Mouse (Mus musculus) embryonic fibroblast, embryonic 13.5 days (primary cell): Measurements from ENCODE around the gene Thada. TPM values are rescaled to one million over a fixed set of nuclear protein-coding genes. Genes with fewer than 3 reads are reported as not detected.
A peak's percentile ranks its signal among the peaks of the same experiment; 100 is the strongest.

Source experiments
- H3K27ac ChIP-seq: 2 replicates; pipeline ENCODE4 v1.5.1; 2012; ENCODE audit warnings: low read length, control low read depth, inconsistent platforms; ENCODE audit not compliant: insufficient read depth
- H3K4me1 ChIP-seq: 2 replicates; pipeline ENCODE4 v1.6.1; 2011; ENCODE audit warnings: low read length; ENCODE audit not compliant: control insufficient read depth, insufficient read depth
- H3K4me3 ChIP-seq: 2 replicates; pipeline ENCODE4 v1.5.1; 2011; ENCODE audit warnings: mild to moderate bottlenecking, control low read depth, low read length; ENCODE audit not compliant: insufficient read depth
- CTCF ChIP-seq: IDR thresholded peaks from 2 replicates; pipeline ENCODE4 v1.5.1; 2011; ENCODE audit warnings: mild to moderate bottlenecking, control low read depth, low read length, moderate library complexity, borderline replicate concordance; ENCODE audit not compliant: insufficient read depth
- POLR2A ChIP-seq: IDR thresholded peaks from 2 replicates; pipeline ENCODE4 v1.6.1; 2011; ENCODE audit warnings: low read depth, mild to moderate bottlenecking, control low read depth, low read length, moderate library complexity
- polyA plus RNA-seq: library from polyadenylated mRNA; stranded (reverse); fragments of >200 nt; gene quantifications from 2 replicates; pipeline ENCODE4 v1.2.4, GENCODE M21; 2011; ENCODE audit warnings: low read depth; ENCODE audit not compliant: missing spikeins, insufficient read length

Gene Thada
- polyA plus RNA-seq, 1 experiment, result 20.3 TPM

DNA sequence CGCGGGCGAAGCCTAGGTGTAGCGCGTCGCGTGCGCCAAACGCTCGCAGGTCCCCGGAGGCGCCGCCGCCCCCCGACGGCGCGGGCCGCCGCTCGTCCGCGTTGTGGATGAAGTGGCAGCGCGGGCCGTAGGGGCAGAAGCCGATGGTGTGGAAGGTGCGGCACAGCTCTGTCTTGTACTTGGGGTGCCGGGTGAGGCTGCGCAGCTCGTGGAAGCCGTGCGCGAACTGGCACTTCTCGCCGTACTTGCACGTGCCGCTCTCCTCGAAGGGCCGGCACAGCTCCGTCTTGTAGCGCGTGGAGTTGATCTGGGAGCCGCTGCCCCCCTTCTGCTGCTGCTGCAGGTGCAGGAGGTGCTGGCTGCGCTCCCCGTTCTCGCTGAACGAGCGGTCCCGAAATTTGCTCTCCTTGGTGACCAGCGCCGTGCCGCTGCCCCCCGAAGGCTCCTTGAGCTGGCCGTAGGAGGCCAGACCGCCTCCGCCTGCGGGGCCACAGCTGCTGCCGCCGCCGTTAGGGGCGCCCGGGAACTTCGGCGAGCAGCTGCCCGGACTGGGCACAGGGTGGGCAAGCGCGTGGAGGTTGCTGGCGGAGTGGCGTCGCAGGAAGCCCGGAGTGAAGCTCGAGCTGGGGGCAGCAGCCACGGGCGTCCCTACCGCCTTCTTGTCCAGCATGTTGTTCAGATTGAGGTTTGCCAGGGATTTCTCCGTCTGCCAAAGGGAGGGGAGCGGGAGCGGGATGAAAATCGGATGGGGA lies 279.4 kb downstream of the Thada start:
- Histone ChIP-seq H3K4me3 (peak overlapping the region; percentile 88), H3K4me1 (peaks cover 12% of the 10 kb centered on the region; the same call in 1 of the 2 replicates), H3K27ac (peak overlapping the region; percentile 94)
- TF ChIP-seq POLR2A (peak; percentile 37; the same call in 1 of the 2 replicates), CTCF (no peak)

DNA sequence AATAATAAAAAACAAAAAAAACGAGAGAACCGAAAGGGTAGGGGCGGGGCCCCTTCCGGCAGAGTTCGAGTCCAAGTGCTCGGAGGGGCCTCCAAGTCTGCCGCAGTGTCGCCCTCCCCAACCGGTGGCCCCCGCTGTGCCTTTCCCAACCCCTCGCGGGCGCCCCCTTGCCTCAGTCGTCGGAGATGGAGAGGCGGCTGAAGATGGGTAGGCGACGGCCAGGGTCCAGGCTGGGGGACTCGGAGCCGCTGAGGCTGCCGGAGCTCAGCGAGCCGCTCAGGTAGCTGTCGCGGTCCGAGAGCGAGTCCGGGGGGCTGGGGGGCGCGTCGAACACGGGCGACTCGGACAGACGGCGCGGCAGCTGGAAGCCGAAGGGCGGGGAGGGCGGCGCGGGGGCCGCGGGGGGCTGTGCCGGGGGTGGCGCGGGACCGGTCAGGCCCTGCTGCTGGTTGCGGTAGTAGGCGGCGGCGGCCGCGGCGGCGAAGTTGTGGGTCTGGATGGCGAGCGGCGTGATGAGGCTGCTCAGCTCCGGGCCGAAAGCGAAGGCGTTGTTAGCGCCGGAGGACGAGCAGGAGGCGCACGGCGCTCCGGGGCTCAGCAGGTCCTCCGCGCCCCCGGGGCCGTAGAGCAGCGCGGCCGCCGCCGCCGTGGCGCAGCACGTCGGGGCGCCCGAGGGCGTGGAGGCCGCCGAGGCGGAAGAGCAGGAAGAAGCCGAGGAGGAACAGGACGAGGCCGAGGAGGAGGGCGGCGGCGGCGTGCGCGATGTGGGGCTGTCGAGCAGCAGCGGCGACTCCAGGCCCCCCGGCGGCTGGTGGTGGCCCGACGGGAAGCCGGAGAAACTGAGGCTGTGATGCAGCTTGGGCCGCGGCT lies 280.2 kb downstream of the Thada start:
- Histone ChIP-seq H3K27ac (peak overlapping the region; percentile 94), H3K4me1 (peaks cover 16% of the 10 kb centered on the region; the same call in 1 of the 2 replicates), H3K4me3 (peak overlapping the region; percentile 88)
- TF ChIP-seq POLR2A (no peak; the same call in 1 of the 2 replicates), CTCF (no peak)

DNA sequence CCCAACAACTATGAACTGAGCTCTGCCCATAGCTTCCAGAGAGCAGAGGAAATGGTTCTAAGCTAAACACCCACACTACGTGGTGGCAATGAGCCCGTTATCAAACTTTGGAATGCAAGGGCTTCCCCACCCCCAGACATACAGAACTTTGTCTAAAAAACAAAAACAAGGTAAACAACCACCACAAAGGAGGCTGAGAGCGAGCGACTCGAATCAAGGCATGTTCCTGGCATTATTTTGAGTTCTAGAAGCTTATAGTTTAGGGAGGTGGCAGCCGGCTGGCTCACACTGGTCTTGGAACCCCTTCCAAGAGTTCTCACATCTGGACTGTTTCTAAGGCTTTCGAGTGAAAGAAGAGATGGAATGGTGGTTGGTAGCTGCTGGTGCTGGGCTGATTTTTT lies 281.0 kb downstream of the Thada start:
- Histone ChIP-seq H3K4me1 (peaks cover 16% of the 10 kb centered on the region; the same call in 1 of the 2 replicates), H3K4me3 (peak overlapping the region; percentile 88), H3K27ac (peak overlapping the region; percentile 94)
- peak; percentile 45; the same call in 1 of the 2 replicates for TF ChIP-seq POLR2A
- TF ChIP-seq CTCF, result no peak

DNA sequence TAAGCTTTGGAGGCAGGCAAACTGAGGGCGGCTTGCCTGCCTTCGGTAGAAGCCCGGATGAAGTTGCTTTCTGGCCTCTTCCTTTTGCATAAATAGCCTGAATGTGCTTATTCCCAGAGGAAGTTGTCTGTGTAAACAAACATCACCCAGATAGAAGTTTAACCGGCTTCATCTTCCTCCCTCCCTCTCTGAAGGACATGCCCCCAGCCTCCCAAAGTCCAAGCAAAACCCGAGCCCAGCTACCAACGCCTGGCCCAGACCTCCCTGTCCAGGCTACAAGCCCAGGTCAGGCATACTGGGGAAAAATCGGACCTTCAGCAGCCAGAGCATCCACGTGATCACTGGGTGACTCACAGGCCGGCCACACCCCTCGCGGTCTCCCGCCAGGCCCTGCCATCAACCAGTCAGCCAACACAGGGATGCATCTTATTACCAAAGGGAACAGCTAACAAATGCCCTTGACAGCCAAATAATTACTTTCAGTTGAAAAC lies 282.7 kb downstream of the Thada start:
- Histone ChIP-seq H3K4me1 (peaks cover 9% of the 10 kb centered on the region; the same call in 1 of the 2 replicates), H3K27ac (peak overlapping the region; percentile 96), H3K4me3 (peak overlapping the region; percentile 39)
- TF ChIP-seq POLR2A, result peak; percentile 75
- no peak for TF ChIP-seq CTCF

DNA sequence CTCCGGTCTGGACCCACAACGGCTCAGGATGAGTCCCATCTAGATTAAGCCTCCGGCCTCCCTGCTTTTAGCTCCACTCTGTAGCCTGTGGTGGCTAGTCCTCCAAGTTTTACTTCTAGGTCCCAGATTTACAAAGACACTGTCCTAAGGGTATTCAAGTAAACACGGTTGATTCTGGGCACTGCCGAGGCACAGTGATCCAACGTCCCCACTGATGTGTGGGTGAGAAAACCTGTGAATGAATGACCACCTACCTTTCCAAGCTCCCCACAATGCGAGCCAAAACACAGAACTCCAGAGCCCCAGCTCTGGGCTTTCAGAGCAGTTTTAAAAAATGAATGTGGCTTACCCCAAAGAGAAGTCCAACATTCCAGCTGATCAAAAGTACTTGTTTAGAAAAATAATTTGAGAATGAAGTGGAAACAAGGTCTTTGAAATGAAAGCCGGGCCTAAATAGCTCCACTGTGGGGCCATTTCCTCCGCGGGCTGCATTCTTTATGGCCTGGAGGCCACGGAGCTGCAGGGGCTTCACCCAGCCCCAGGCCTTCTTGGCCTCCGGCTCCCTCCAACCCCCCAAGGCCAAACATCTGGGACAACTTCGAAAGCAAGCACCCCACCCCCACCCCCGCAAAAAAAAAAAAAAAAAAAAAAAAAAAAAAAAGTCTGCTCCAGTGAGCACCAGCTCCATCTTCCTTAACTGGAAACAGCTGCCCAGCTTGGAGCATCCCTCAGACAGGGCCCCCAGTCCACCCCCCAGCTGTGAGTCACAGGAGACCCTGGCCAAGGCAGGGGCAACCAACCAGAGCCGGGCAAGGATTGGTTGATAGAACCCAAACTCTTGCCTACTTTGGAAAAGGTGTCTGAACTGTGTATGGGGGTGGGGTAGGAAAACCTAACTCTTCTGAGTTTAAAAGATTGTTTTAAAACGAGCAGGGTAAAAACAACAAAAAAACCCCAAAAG lies 283.4 kb downstream of the Thada start:
- TF ChIP-seq POLR2A, result peak; percentile 51; the same call in 1 of the 2 replicates
- no peak for TF ChIP-seq CTCF
- peak overlapping the region; percentile 96 for H3K27ac ChIP-seq
- peaks cover 9% of the 10 kb centered on the region; the same call in 1 of the 2 replicates for H3K4me1 ChIP-seq
- H3K4me3 ChIP-seq, result peak overlapping the region; percentile 39

DNA sequence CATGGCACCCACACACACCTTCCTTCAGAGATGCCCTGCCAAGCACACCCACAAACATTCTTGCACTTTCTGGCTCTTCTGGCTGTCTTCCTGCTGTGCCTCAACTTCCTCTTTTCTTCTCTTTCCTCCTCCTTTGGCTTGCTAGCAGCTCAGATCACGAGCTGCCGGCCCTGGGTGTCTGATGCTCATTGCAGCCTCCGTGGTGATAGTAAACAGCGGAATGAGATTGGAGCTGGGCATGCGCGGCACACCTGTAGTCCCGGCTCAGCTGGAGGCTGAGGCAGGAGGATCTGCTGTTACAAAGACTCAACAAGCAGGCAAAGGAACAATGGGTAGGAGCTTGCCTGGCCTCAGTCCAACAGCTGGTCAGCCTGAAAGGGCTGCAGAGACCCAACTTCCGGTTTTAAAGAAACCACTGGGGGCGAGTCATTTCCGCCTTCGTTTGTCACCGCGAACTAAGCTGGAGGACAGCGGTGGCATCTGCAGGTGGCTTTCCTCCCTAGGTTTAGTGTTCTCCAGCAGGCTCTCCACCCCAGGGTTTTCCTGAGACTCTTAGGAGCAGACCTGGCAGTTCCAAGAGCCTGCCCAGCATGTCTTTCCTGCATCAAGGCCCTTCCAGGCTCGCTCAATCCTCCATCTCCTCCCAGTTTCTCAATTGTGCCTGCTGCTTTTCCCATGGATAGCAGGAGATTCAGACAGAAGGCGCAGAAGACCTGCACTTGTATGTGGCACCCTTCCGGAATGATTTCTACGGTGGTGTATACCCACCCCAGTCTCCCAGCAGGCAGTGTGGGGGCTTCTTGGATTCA lies 284.3 kb downstream of the Thada start:
- TF ChIP-seq CTCF, result no peak
- TF ChIP-seq POLR2A, result peak; percentile 7
- H3K4me1 ChIP-seq, result peaks cover 9% of the 10 kb centered on the region; the same call in 1 of the 2 replicates
- no peak overlapping the region for H3K4me3 ChIP-seq
- H3K27ac ChIP-seq, result peak overlapping the region; percentile 96

DNA sequence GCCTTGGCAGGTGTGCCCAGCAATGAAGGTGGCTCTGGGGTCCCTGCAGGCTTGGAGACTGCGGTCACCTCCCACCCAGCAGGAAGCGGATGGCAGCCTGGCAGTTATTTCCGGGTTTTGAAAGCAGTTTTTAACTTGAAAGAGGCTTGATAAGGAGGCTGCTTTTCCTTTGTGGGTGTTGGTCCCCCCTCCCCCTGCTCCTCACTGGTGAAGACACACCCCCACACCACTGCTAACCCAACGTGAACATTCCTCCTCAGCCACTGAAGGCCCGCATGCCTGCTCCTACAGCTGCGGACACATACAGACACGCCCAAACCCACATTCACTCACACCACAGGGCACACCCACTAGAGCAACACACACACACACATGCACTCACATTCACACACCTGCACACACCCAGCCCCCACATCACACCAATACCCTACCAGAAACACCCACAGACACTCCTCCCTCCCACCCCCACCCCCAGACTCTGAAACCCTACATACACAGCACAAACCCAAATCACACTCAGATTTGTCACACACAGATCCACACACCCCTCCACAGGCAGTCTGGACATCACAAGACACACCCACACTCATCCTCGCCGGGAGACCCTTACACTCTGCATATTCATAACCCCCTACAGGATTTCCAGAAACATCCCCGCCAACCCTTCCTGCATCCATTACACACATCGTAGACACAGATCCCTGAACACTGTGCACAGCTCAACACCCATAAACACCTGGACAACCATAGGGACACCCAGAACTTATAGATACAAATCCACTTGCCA lies 285.1 kb downstream of the Thada start:
- no peak overlapping the region for H3K4me3 ChIP-seq
- peaks cover 9% of the 10 kb centered on the region; the same call in 1 of the 2 replicates for H3K4me1 ChIP-seq
- H3K27ac ChIP-seq, result peak overlapping the region; percentile 96
- TF ChIP-seq POLR2A (peak; percentile 29; the same call in 1 of the 2 replicates), CTCF (no peak)
